Mouse (Mus musculus) spleen, postnatal 4 days (tissue): ENCODE data around the gene Ttc27.

Source experiments
- DNase-seq, 2 experiments: peaks; one replicate each; pipeline ENCODE4 v3.0.0; 2022; ENCODE audit warnings: low spot score in 2 of 2

Ttc27 gene

GRCm38 (mm10) chr17:74876954-74877353 lies 159.4 kb downstream of the Ttc27 start:
- DNase-seq = no peak

- no peak for DNase-seq
These were observed 162.2 kb downstream of the Ttc27 start for GRCm38 (mm10) chr17:74879768-74880167.

GRCm38 (mm10) chr17:74887039-74887438 lies 169.5 kb downstream of the Ttc27 start:
- peak in 1 of 2 experiments; percentile 21 for DNase-seq

GRCm38 (mm10) chr17:74888836-74889534 lies 171.5 kb downstream of the Ttc27 start:
- peak in 1 of 2 experiments; percentile 32 for DNase-seq

- DNase-seq = peak in 1 of 2 experiments; percentile 43
These were observed 172.1 kb downstream of the Ttc27 start for GRCm38 (mm10) chr17:74889535-74890117.

GRCm38 (mm10) chr17:74902453-74902852 lies 184.9 kb downstream of the Ttc27 start:
- DNase-seq = peak in 1 of 2 experiments; percentile 31

- peak in 1 of 2 experiments; percentile 52 for DNase-seq
These were observed 186.1 kb downstream of the Ttc27 start for GRCm38 (mm10) chr17:74903411-74904331.

GRCm38 (mm10) chr17:74904332-74904687 lies 186.8 kb downstream of the Ttc27 start:
- DNase-seq = no peak

- peak in 1 of 2 experiments; percentile 45 for DNase-seq
These were observed 187.4 kb downstream of the Ttc27 start for GRCm38 (mm10) chr17:74904956-74905355.

GRCm38 (mm10) chr17:74912995-74913394 lies 195.5 kb downstream of the Ttc27 start:
- no peak for DNase-seq
